Mouse (Mus musculus) liver, embryonic 15.5 days (tissue): Measurements from ENCODE around the gene 2010111I01Rik. TPM values are rescaled to one million over a fixed set of nuclear protein-coding genes. Genes with fewer than 3 reads are reported as not detected.
"Not testable (repeated sequence)": the region's sequence is repeated elsewhere in the genome, so short reads cannot be mapped to it uniquely, and the experiment has no call there.

ENCODE experiments used
- ATAC-seq: fragments of 200-750 bp; cut with Nextera tagmentation; 2 replicates; pipeline ENCODE4 v1.8.0; 2017; ENCODE audit warnings: moderate number of reproducible peaks, mild to moderate bottlenecking, moderate library complexity; ENCODE audit not compliant: insufficient read depth
- H3K27ac ChIP-seq: fragments of 300-500 bp; sonication (generic); replicated peaks from 2 replicates; pipeline ENCODE4 v1.5.1; 2015; ENCODE audit warnings: mild to moderate bottlenecking, inconsistent platforms
- H3K27me3 ChIP-seq: fragments of 300-500 bp; sonication (generic); 2 replicates; pipeline ENCODE4 v1.6.1; 2015; ENCODE audit warnings: mild to moderate bottlenecking, inconsistent platforms
- H3K36me3 ChIP-seq: fragments of 300-500 bp; sonication (generic); replicated peaks from 2 replicates; pipeline ENCODE4 v1.6.1; 2015; ENCODE audit warnings: moderate library complexity, mild to moderate bottlenecking, inconsistent platforms
- H3K4me1 ChIP-seq: fragments of 300-500 bp; sonication (generic); replicated peaks from 2 replicates; pipeline ENCODE4 v1.6.1; 2015; ENCODE audit warnings: inconsistent platforms
- H3K4me2 ChIP-seq: fragments of 300-500 bp; sonication (generic); 2 replicates; pipeline ENCODE4 v1.6.1; 2015; ENCODE audit warnings: moderate library complexity, mild to moderate bottlenecking, inconsistent platforms
- H3K4me3 ChIP-seq: fragments of 300-500 bp; sonication (generic); replicated peaks from 2 replicates; pipeline ENCODE4 v1.5.1; 2015; ENCODE audit warnings: mild to moderate bottlenecking, inconsistent platforms
- H3K9ac ChIP-seq: fragments of 300-500 bp; sonication (generic); 2 replicates; pipeline ENCODE4 v1.6.1; 2015; ENCODE audit warnings: moderate library complexity, mild to moderate bottlenecking, inconsistent platforms
- H3K9me3 ChIP-seq: fragments of 300-500 bp; sonication (generic); replicated peaks from 2 replicates; pipeline ENCODE4 v1.6.1; 2016; ENCODE audit warnings: inconsistent platforms
- WGBS: fragments of 180-500 bp; shearing (Covaris S2); methylation state at CpG from one replicate; pipeline ENCODE4 v1.1.7; 2015; ENCODE audit warnings: mixed read lengths; ENCODE audit not compliant: insufficient replicate concordance; 5-methylcytosine and 5-hydroxymethylcytosine counted together
- polyA plus RNA-seq: library from polyadenylated mRNA; unstranded; fragments of >200 nt; fragmentation: Nextera tagmentation; extraction: Ambion mirVana; gene quantifications from 2 replicates; pipeline ENCODE4 v1.2.1, GENCODE M21; 2015

2010111I01Rik gene
- polyA plus RNA-seq, 1 experiment from 2014 or later, result 14.6 TPM

DNA sequence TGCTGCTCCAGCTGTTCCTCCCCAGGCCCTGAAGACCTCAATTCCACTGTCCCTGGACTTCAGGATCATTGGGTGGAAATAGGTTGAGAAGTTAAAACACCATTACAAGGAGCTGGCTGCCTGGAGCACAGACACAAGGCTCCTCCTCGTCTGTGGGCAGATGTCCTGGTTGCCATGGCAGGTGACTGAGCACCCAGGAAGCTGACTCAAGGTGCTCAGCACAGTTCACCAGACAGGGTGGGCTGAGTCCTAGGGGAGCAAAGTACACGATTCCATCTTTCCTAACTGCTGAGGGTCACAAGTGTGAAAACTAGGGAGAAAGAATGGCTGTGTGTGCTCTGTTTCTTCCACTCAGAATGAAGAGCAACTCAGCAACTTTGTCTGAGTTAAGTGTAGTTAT is 346.5 kb downstream of the 2010111I01Rik start:
- no peaks in the 10 kb centered on the region for H3K36me3 ChIP-seq
- no peak overlapping the region for H3K4me3 ChIP-seq
- H3K27ac ChIP-seq, result no peak overlapping the region
- ATAC-seq, result no peak
- no peak overlapping the region for H3K4me2 ChIP-seq
- no peaks in the 10 kb centered on the region for H3K9me3 ChIP-seq
- WGBS, result 46% methylated on average over 2 of the region's 2 CpGs
- H3K4me1 ChIP-seq, result peaks cover 19% of the 10 kb centered on the region
- no peak overlapping the region for H3K9ac ChIP-seq
- no peaks in the 10 kb centered on the region for H3K27me3 ChIP-seq

DNA sequence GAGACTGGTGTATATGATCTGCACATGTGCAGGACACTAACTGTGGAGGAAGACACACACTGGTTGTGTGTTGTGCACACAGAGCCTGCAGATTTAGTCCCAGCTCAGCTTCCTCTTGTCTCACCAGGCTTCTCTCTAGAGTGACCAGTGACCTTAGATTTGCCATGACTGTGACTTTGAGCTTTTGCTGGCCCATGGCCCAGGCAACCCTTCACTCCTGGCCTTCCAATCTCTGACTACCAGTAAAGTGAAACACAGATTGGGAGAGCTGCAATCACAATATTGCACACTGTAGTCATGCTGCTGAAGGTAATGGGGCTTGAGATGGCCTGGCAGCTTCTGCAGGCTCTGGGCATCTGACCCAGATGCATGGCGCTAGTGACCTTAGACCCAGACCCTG is 348.6 kb downstream of the 2010111I01Rik start:
- H3K4me2 ChIP-seq, result no peak overlapping the region
- no peaks in the 10 kb centered on the region for H3K27me3 ChIP-seq
- no peak overlapping the region for H3K4me3 ChIP-seq
- H3K36me3 ChIP-seq, result peaks cover 7% of the 10 kb centered on the region; the same call in 1 of the 2 replicates
- no peak overlapping the region for H3K27ac ChIP-seq
- H3K9ac ChIP-seq, result no peak overlapping the region
- no peaks in the 10 kb centered on the region for H3K9me3 ChIP-seq
- WGBS, result 63% methylated on average over 1 of the region's 1 CpGs
- H3K4me1 ChIP-seq, result peaks cover 19% of the 10 kb centered on the region
- ATAC-seq, result no peak

DNA sequence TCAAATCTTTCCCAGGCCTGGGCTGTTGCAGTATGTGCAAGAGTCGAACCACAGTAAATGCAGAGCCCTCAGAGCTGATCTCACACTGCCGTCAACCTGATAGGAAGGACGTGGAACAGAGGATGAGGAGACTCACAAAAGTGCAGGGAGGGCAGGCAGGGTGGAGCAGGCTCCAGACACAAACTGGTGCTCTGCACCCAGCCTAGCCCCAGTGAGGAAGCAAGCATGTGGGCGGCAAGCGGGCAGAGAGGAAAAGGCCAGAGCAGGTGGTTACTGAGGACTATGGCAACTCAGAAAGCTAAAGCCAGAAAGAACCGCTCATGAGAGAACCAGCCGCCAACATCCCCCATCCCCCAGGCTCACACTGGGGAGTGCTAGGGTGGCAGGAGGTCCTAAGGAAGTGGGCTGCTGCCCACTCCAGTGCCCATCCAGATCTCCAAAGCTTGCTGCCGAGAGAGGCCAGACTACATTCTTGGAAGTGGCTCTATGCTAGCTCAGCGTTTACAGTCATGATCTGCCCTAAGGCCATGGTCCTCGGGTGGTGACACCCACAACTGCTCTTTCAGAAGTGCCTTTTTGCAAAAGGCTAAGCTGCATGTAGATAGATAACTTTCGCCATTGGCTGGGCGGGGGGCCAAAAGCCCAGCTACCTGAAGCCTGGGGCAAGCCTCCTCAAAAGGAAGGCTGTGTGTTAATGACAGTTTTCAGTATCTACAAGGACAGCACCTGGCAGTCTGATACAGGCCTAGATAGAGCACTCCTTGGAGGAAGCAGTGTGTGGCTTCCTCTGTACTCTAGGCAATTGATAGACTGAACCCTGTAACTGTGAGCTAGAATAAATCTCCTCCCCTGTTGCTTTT is 349.3 kb downstream of the 2010111I01Rik start:
- WGBS, result 53% methylated on average over 12 of the region's 12 CpGs
- no peak overlapping the region for H3K9ac ChIP-seq
- no peaks in the 10 kb centered on the region for H3K9me3 ChIP-seq
- ATAC-seq, result no peak
- H3K4me1 ChIP-seq, result peaks cover 19% of the 10 kb centered on the region
- H3K36me3 ChIP-seq, result peaks cover 7% of the 10 kb centered on the region; the same call in 1 of the 2 replicates
- H3K27me3 ChIP-seq, result no peaks in the 10 kb centered on the region
- no peak overlapping the region for H3K4me2 ChIP-seq
- no peak overlapping the region for H3K27ac ChIP-seq
- H3K4me3 ChIP-seq, result no peak overlapping the region

DNA sequence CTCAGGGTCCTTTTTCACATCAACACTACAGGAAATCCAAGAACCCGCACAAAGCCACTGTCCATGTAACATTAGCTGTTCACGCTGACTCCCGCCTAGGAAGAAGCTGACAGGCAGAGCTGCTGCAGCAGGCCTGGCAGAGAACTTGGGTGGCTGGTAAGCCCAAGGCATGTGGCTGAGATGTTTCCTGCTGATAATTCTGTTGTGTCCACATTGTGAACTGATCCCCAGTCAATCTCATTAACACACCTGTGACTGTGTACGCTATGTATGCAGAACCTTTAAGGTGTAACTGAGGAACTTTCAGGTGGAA is 349.9 kb downstream of the 2010111I01Rik start:
- H3K27me3 ChIP-seq, result no peaks in the 10 kb centered on the region
- H3K9ac ChIP-seq, result no peak overlapping the region
- no peak overlapping the region for H3K4me3 ChIP-seq
- no peak for ATAC-seq
- WGBS, result 28% methylated on average over 4 of the region's 4 CpGs
- no peaks in the 10 kb centered on the region for H3K9me3 ChIP-seq
- H3K27ac ChIP-seq, result no peak overlapping the region
- no peak overlapping the region for H3K4me2 ChIP-seq
- H3K4me1 ChIP-seq, result peaks cover 19% of the 10 kb centered on the region
- H3K36me3 ChIP-seq, result peaks cover 7% of the 10 kb centered on the region; the same call in 1 of the 2 replicates

DNA sequence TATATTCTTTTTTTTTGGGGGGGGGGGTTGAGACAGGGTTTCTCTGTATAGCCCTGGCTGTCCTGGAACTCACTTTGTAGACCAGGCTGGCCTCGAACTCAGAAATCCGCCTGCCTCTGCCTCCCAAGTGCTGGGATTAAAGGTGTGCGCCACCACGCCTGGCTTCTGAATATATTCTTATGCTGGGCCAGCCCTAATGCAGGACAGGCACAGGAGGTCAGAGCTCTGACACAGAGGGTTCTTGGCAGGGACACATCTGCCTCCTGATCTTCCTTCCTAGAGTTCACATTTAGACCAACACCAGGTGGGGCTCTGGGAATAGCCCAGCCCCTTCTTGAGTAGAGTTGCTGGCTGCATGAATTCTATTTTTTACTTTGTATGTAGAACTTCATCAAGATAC is 350.4 kb downstream of the 2010111I01Rik start:
- not testable (repeated sequence) for ATAC-seq, H3K9me3 ChIP-seq, H3K4me2 ChIP-seq, H3K27me3 ChIP-seq, H3K9ac ChIP-seq, H3K4me3 ChIP-seq, H3K27ac ChIP-seq, H3K36me3 ChIP-seq
- WGBS, result 83% methylated on average over 4 of the region's 4 CpGs
- peaks cover 19% of the 10 kb centered on the region for H3K4me1 ChIP-seq

DNA sequence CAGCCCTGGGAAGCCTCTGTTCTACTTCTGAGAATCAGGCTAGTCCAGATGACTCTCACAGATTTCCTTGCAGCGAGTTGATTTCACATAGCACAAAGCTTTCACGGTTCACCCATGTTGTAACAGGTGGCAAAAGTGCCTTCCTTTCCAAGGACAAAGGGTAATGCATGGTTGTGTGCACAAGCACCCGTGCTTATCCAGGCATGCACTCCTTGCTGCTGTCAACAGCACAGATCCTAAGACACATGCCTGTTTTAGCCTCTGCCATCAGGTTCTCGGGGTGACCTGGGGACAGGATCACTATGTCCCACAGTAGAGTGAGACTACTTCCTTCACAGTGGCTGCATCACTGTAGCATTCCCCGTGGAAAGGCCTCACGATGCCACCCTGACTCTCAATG is 351.1 kb downstream of the 2010111I01Rik start:
- 79% methylated on average over 6 of the region's 6 CpGs for WGBS
- H3K4me3 ChIP-seq, result no peak overlapping the region
- H3K36me3 ChIP-seq, result peaks cover 7% of the 10 kb centered on the region; the same call in 1 of the 2 replicates
- no peaks in the 10 kb centered on the region for H3K27me3 ChIP-seq
- no peaks in the 10 kb centered on the region for H3K9me3 ChIP-seq
- H3K9ac ChIP-seq, result no peak overlapping the region
- H3K4me1 ChIP-seq, result peaks cover 19% of the 10 kb centered on the region
- no peak overlapping the region for H3K27ac ChIP-seq
- H3K4me2 ChIP-seq, result no peak overlapping the region
- no peak for ATAC-seq

DNA sequence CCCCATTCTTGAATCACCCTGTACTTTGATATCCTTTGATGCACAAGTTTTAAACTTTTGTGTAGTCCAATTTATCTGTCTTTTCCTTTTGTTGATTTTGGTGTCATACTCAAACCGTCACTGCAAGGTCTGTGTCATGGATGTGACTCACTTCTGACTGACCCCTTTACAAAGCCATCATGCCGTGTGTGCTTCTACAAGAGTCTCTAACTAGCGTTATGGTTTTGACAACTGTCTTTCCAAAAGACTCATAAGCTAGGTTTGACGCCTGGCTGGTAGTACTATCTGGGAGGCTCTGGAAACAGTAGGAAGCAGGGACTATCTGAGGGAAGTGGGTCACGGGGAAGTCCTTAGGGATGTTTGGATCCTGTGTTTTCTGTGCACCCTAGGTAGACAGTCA is 351.7 kb downstream of the 2010111I01Rik start:
- Histone ChIP-seq H3K9me3 (no peaks in the 10 kb centered on the region), H3K27ac (no peak overlapping the region), H3K27me3 (no peaks in the 10 kb centered on the region), H3K4me1 (peaks cover 20% of the 10 kb centered on the region), H3K9ac (no peak overlapping the region), H3K4me2 (no peak overlapping the region), H3K4me3 (no peak overlapping the region), H3K36me3 (peaks cover 7% of the 10 kb centered on the region; the same call in 1 of the 2 replicates)
- no peak for ATAC-seq
- 76% methylated on average over 5 of the region's 5 CpGs for WGBS

DNA sequence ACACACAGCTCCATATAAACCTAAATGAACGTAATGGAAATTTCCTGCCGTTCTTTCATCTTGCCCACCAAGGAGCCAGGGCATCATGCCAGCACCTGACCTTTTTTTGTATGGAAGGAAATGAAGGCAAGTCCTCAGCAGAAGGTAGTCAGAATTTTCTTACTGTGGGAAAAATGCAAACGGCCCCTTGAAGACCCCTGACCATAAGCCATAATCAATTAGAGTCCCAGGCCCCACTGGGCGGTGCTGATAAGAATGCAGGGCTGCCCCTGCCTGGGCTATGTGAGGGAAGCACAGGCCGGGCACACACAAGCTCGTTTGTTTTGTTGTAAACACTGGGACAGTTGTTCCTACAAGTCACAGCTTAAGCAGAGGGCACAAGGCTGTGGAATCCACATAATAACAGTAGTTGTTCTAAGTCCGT is 353.0 kb downstream of the 2010111I01Rik start:
- no peak overlapping the region for H3K27ac ChIP-seq
- peaks cover 23% of the 10 kb centered on the region for H3K4me1 ChIP-seq
- H3K9me3 ChIP-seq, result no peaks in the 10 kb centered on the region
- no peaks in the 10 kb centered on the region for H3K27me3 ChIP-seq
- no peak overlapping the region for H3K4me3 ChIP-seq
- no peak overlapping the region for H3K4me2 ChIP-seq
- WGBS, result 54% methylated on average over 7 of the region's 7 CpGs
- peaks cover 7% of the 10 kb centered on the region; the same call in 1 of the 2 replicates for H3K36me3 ChIP-seq
- no peak overlapping the region for H3K9ac ChIP-seq
- ATAC-seq, result no peak

DNA sequence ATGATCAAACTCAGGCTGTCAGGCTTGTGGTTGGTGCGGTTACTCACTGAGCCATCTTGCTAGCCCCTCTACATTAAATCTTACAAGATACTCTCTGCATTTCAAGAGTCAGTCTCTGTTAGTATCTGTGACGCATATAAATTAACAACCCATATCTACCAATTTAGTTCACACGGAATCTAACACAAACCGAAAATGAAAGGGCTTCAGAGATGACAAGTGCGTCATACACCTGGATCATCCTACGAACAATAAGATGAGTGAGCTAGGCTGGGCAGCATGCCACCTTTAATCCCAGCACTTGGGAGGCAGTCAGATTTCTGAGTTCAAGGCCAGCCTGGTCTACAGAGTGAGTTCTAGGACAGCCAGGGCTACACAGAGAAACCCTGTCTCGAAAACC is 355.1 kb downstream of the 2010111I01Rik start:
- WGBS, result 80% methylated on average over 7 of the region's 7 CpGs
- Histone ChIP-seq H3K9me3 (no peaks in the 10 kb centered on the region), H3K9ac (no peak overlapping the region), H3K4me1 (peaks cover 18% of the 10 kb centered on the region), H3K36me3 (peaks cover 7% of the 10 kb centered on the region; the same call in 1 of the 2 replicates), H3K4me2 (no peak overlapping the region), H3K4me3 (no peak overlapping the region), H3K27ac (no peak overlapping the region), H3K27me3 (no peaks in the 10 kb centered on the region)
- ATAC-seq, result no peak

DNA sequence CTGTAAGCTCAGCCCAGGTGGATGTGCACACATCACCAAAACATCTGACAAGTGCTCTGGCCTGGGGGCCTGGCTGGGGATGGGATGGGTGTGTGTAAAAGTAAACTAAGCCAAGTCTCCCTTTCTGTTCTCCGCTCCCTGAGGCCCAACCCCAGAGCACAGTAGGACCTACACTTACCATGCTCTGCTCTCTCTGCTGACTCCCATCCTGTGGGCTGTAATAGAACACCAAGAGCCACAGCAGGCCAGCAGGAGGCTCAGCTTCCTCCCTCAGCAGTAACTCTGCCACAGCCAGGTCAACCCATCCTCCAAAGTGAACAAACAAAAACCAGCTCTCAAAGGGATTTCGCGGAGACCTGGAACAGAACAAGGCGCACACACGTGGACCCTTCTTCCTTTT is 357.0 kb downstream of the 2010111I01Rik start:
- no peak for ATAC-seq
- H3K9ac ChIP-seq, result no peak overlapping the region
- peaks cover 26% of the 10 kb centered on the region for H3K4me1 ChIP-seq
- 77% methylated on average over 5 of the region's 5 CpGs for WGBS
- H3K27ac ChIP-seq, result no peak overlapping the region
- no peaks in the 10 kb centered on the region for H3K27me3 ChIP-seq
- no peaks in the 10 kb centered on the region for H3K9me3 ChIP-seq
- H3K4me3 ChIP-seq, result no peak overlapping the region
- H3K36me3 ChIP-seq, result peaks cover 4% of the 10 kb centered on the region; the same call in 1 of the 2 replicates
- no peak overlapping the region for H3K4me2 ChIP-seq

DNA sequence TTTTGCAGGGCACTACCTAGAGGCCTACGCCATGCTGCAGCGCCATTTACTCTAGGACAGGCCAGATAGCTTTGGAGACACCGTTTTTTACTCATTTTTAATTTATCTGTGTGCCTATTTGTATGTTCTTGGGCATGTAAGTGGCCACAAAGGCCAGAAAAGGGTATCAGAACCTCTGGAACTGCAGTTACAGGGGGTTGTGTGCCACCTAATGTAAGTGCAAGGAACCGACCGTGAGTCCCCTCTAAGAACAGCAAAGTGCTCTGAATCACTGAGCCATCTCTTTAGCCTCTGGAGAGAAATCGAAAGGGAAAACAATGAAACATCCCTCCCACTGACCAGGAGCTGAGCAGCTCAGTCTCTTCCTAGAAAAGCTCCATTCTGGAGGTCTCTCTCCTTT is 358.1 kb downstream of the 2010111I01Rik start:
- Histone ChIP-seq H3K27ac (no peak overlapping the region), H3K4me3 (no peak overlapping the region), H3K9me3 (no peaks in the 10 kb centered on the region), H3K4me2 (no peak overlapping the region), H3K4me1 (peaks cover 26% of the 10 kb centered on the region), H3K27me3 (no peaks in the 10 kb centered on the region), H3K9ac (no peak overlapping the region), H3K36me3 (no peaks in the 10 kb centered on the region)
- no peak for ATAC-seq
- 80% methylated on average over 6 of the region's 6 CpGs for WGBS
